Mouse (Mus musculus): ENCODE results near the gene Rab11fip4. TPM values are rescaled to one million over a fixed set of nuclear protein-coding genes. Genes with fewer than 3 reads are reported as not detected.

Rab11fip4 gene
- polyA plus RNA-seq, 1 experiment from 2014 or later, result 0.40 TPM

DNA sequence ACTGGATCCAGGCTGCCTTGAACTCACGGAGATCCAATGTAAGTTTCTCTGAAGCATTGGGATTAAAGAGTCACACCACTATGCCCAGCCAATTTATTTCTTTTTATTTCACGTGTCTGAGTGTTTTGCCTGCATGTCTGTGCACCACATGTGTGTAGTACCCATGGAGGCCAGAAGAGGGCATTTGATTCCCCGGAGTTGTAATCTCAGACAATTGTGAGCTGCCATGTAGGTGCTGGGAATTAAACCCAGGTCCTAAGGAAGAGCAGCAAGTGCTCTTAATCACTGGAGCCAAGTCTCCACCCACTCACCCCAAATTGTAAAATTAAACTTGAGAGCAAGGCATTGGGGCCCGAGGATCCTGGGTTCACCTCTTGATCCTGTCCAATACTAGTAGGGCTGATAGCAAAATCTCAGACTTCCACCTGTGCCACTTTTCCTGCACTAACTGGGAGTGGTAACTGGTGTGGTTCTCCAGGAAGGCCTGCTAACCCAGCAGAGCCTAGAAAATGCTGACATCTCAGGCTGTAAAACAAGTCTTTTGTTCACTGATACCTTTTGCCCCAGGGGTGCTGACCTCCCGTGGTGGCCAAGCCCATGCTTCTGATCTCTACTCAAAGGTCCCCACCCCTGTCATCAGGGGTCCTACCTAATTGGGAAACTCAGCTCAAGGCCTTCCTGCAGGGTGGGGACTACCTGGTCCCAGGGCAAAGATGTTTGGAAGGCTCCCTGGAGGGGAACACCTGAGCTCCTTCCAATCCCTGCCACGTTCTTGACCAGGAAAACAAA lies 44.8 kb downstream of the Rab11fip4 start:
- ATAC-seq (no peak), DNase-seq (ENCODE audit: low read depth, low spot score) (no peak)
- CTCF ChIA-PET, result no interaction called here
- H3K27me3 ChIP-seq, result no peaks in the 10 kb centered on the region
- POLR2A ChIA-PET, result no interaction called here
- no peak for TF ChIP-seq CTCF (IDR thresholded peaks at IDR 0.05)
- in situ Hi-C loops (cut with MboI; ENCODE audit: low pct_unique_long_range_greater_than_20kb), result no loop called here

DNA sequence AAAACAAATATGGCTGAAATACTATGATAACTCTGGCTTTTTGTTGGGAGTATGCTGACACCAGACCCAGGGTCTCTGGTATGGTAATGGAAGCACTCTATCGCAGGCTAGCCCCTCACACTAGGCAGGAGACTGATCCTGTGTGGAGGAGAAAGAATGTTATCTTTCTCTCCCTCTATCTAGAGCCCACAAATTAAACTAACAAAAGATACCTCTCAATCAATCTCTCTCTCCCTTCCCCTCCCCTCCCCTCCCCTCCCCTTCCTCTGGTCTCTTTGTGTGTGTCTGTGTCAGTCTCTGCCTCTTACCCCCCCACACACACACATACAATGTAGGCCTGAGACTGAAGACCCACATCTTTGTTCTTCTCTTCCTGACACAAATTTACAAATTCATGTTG lies 45.5 kb downstream of the Rab11fip4 start:
- no peak for ATAC-seq
- H3K27me3 ChIP-seq, result no peaks in the 10 kb centered on the region
- in situ Hi-C loops (cut with MboI; ENCODE audit: low pct_unique_long_range_greater_than_20kb), result no loop called here
- ChIA-PET POLR2A (no interaction called here), CTCF (no interaction called here)
- no peak for DNase-seq (ENCODE audit: low read depth, low spot score)
- TF ChIP-seq CTCF (IDR thresholded peaks at IDR 0.05), result no peak

DNA sequence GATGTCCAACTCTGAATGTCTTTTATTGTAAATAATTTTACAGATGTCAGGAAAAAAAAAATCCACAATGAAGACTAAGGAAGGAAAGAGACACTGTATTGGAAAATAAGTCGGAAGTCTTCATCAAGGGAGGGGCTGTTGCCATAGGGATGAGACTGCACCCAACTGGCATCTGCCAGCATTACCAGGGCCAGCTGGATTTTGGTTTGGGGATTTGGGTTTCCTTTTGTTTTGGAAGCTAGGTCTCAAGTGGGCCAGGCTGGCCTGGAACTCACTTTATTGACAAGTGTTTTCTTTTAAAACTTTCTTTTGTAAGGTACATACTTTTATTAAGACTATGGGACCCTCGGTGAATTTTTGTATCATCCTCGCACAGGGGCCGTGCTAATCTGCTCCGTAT lies 47.7 kb downstream of the Rab11fip4 start:
- DNase-seq (ENCODE audit: low read depth, low spot score), result no peak
- TF ChIP-seq CTCF (IDR thresholded peaks at IDR 0.05), result no peak
- CTCF ChIA-PET, result no interaction called here
- POLR2A ChIA-PET, result interaction anchor here (0.9 kb wide), 1 partner anchor 9 kb away, joined by 3 read pairs; no protein-coding TSS in a partner anchor
- H3K27me3 ChIP-seq, result no peaks in the 10 kb centered on the region
- no peak for ATAC-seq
- in situ Hi-C loops (cut with MboI; ENCODE audit: low pct_unique_long_range_greater_than_20kb), result no loop called here

DNA sequence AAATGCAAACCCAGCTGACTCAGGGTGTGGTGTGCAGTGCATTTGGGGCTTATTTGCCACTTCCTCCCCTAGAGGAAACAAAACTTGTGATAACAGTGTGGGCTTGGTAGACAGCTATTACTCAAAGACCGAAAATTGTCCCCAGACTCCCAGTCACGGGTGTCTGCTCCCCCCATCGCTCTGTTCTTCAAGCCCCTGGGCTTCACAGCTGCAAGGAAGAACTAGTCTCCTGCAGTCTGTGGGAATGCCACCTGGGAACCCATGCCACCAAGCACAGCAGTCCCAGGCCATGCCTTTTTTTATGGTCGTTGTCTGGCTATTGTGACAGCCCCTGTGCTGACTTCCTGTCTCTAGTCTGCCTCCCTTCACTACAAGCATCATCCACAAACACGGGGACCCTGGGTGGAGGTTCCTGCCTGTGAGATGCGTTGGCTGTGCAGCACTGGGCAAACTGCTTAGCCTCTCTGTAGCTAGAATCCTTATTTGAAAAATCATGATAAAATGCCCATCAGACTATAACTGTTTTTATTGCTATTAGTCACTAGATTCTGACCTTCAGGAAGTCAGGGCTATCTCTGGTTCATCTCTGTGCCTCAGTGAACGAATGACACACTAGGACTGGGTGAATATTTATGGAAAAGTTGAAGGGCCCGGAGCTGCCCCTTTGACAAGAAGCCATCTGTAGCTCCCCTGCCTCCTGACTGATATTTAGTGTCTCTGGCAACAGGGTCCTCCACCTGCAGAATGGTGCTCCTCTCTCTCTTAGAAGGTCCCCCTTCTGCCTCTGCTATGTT lies 50.1 kb downstream of the Rab11fip4 start:
- ATAC-seq (no peak), DNase-seq (ENCODE audit: low read depth, low spot score) (no peak)
- no peaks in the 10 kb centered on the region for H3K27me3 ChIP-seq
- TF ChIP-seq CTCF (IDR thresholded peaks at IDR 0.05), result no peak
- in situ Hi-C loops (cut with MboI; ENCODE audit: low pct_unique_long_range_greater_than_20kb), result no loop called here
- CTCF ChIA-PET, result interaction anchor here (0.7 kb wide), 1 partner anchor 30 kb away, joined by 3 read pairs; no protein-coding TSS in a partner anchor
- POLR2A ChIA-PET, result interaction anchor here (0.6 to 1.3 kb wide), 2 partner anchors 12 to 65 kb away, joined by 3 to 4 read pairs; no protein-coding TSS in a partner anchor

DNA sequence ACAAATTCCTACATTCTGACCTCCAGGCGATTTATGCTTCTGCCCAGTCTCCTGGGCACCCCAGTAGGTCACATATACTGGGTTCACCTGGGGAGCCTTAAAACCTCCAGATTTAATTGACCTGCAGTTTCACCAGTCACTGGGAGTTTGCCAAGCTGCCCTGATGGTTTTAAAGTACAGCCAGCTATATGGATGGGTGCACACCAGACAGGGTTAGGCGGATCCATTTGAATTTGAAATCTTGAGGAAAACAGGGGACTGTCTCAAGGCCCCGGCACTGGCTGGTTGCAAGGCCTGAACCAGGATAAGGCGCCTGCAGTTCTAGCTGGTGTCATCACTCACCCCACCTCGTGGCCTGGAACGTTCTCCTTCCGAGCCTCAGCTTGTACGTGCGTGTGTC lies 52.7 kb downstream of the Rab11fip4 start:
- TF ChIP-seq CTCF (IDR thresholded peaks at IDR 0.05), result no peak
- CTCF ChIA-PET, result interaction anchor here (1.0 to 1.1 kb wide), 4 partner anchors 14 to 48 kb away, joined by 3 to 4 read pairs (median 3); no protein-coding TSS in a partner anchor
- ATAC-seq, result peak; percentile 40
- peak; percentile 66 for DNase-seq (ENCODE audit: low read depth, low spot score)
- in situ Hi-C loops (cut with MboI; ENCODE audit: low pct_unique_long_range_greater_than_20kb), result no loop called here
- POLR2A ChIA-PET, result no interaction called here
- no peaks in the 10 kb centered on the region for H3K27me3 ChIP-seq

DNA sequence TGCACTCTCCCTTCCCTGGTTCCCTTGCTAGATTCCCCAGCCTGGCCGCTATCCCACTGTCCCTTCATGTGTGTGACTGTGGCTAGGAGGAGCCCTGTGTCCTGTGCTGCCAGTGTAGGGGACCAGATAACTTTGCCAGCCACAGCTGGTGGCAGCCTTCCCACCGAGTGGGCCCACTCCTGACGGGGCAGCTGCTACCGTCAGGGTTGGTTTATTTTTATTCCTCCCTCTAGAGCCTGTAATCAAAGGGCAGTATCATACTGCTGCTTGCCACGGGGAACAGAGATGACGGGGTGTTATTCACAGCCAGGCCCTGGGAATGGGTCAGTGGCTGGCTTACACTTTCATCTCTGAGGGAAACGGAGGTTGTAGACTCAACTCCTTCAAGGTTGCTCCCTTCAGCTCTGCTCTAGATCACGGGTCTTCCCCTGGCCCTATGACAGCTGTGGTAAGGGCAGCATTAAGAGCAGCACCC lies 53.7 kb downstream of the Rab11fip4 start:
- in situ Hi-C loops (cut with MboI; ENCODE audit: low pct_unique_long_range_greater_than_20kb), result no loop called here
- no peaks in the 10 kb centered on the region for H3K27me3 ChIP-seq
- no peak for TF ChIP-seq CTCF (IDR thresholded peaks at IDR 0.05)
- POLR2A ChIA-PET, result no interaction called here
- CTCF ChIA-PET, result interaction anchor here (1.4 kb wide), 1 partner anchor 15 kb away, joined by 4 read pairs; no protein-coding TSS in a partner anchor
- no peak for ATAC-seq
- DNase-seq (ENCODE audit: low read depth, low spot score), result no peak

DNA sequence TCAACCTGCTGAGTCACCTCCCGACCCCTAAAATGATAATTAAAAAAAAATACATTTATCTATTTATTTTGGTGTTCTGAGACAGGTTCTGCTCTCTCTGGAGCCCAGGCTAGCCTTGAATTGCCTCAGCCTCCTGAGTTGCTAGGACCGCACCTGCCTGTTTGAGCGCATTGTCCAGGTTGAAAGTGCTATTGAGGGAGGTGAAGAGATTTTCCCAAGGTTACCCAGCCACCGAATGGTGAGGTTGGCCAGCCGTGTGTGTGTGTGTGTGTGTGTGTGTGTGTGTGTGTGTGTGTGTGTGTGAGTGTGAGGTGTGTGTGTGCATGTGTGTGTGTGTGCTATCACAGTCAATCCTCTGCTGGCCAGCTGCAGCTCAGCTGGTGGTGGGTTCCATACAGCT lies 55.0 kb downstream of the Rab11fip4 start:
- in situ Hi-C loops (cut with MboI; ENCODE audit: low pct_unique_long_range_greater_than_20kb), result no loop called here
- no peak for TF ChIP-seq CTCF (IDR thresholded peaks at IDR 0.05)
- ATAC-seq (no peak), DNase-seq (ENCODE audit: low read depth, low spot score) (no peak)
- no peaks in the 10 kb centered on the region for H3K27me3 ChIP-seq
- POLR2A ChIA-PET, result interaction anchor here (0.5 to 1.7 kb wide), 2 partner anchors 16 to 563 kb away, joined by 3 to 4 read pairs; no protein-coding TSS in a partner anchor
- CTCF ChIA-PET, result interaction anchor here (1.4 to 2.0 kb wide), 3 partner anchors 16 to 41 kb away, joined by 4 to 5 read pairs (median 4); no protein-coding TSS in a partner anchor

DNA sequence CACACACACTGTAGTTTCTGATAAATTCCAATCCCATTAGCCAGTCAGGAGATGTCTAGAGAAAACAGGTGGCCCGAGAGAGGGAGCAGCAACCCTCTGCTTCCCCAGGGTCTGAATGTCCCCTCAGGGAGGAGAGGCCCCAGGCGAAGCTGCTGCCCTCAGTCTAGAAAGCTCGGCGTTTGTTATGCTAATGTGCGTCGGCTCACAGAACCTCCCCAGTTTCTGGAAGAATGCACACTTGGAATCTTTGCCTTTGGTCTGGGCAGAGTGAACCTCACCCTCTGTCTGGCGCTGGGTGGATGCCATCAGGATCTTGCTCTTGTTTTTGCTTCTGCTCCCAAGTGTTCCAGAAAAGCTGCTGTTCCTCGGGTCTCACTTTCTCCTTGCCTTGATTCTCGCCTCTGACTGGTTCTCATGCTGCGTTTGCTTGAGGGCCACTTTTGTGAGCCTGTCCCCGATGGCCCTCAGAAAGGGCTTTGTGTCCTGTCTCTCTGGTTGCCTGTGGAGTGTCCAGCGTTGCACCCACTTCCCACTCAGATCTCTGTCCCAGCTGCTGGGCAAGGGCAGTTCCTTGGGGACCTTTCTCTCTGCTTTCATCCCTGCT lies 55.6 kb downstream of the Rab11fip4 start:
- peak; percentile 60 for ATAC-seq
- POLR2A ChIA-PET, result interaction anchor here (0.9 to 1.7 kb wide), 3 partner anchors 8 to 30 kb away, joined by 3 to 4 read pairs (median 3); no protein-coding TSS in a partner anchor
- DNase-seq (ENCODE audit: low read depth, low spot score), result peak; percentile 62
- CTCF ChIA-PET, result interaction anchor here (0.6 to 2.0 kb wide), 4 partner anchors 16 to 240 kb away, joined by 3 to 5 read pairs (median 4); no protein-coding TSS in a partner anchor
- TF ChIP-seq CTCF (IDR thresholded peaks at IDR 0.05), result no peak
- in situ Hi-C loops (cut with MboI; ENCODE audit: low pct_unique_long_range_greater_than_20kb), result no loop called here
- no peaks in the 10 kb centered on the region for H3K27me3 ChIP-seq

DNA sequence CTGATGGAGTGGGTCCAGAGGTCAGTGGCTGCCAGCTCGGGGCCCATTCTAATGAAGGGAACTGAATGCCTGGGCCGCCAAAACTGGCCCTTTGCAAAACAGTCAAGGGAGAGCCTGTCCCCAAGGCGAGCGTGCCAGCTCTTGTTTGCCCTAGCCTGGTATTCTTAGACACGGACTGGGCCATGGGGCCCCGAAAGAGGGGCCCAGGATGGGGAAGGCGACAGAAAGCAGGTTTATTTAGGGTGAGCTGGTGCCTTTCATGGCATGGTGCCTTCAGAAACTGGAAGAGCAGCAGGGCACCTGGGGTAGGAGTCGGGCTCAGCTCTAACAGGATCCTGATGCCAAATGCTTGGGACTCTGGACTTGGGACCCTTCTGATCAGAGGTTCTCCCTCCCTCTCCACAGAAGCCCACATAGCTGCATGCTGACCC lies 56.1 kb downstream of the Rab11fip4 start:
- no peak for TF ChIP-seq CTCF (IDR thresholded peaks at IDR 0.05)
- CTCF ChIA-PET, result interaction anchor here (0.6 to 2.0 kb wide), 4 partner anchors 16 to 240 kb away, joined by 3 to 5 read pairs (median 4); no protein-coding TSS in a partner anchor

DNA sequence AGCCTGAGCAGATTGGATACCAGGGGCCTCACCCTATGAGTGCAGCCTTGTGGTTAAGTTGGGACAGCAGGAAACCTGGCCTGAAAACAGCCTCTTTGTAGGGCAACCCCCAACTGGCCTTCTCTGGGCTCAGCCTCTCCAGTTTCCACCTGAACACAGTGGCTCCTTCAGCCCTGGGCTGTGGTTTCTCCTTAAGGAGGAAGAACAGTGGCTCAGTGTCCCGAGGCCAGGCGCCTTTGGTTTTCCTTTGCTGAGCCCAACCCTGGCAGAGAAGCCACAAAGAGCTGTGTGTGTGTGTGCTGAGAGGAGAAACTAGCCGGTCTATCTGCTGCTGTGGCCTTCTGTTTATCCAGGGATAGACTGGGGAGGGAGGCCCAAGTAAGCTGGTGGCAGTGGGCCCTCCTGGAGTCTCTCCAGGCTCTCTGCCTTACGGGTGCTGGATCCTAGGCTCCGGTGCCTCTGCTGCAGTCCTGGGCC lies 59.4 kb downstream of the Rab11fip4 start:
- in situ Hi-C loops (cut with MboI; ENCODE audit: low pct_unique_long_range_greater_than_20kb), result no loop called here
- DNase-seq (ENCODE audit: low read depth, low spot score) (no peak), ATAC-seq (no peak)
- no peak for TF ChIP-seq CTCF (IDR thresholded peaks at IDR 0.05)
- no peaks in the 10 kb centered on the region for H3K27me3 ChIP-seq
- CTCF ChIA-PET, result interaction anchor here (0.7 to 1.3 kb wide), 2 partner anchors 14 to 21 kb away, joined by 3 read pairs; no protein-coding TSS in a partner anchor
- POLR2A ChIA-PET, result no interaction called here

More for the DNA sequence above, 56.1 kb downstream of the Rab11fip4 start:
- POLR2A ChIA-PET, result interaction anchor here (0.9 to 1.7 kb wide), 3 partner anchors 9 to 29 kb away, joined by 3 to 4 read pairs (median 3); no protein-coding TSS in a partner anchor
- in situ Hi-C loops (cut with MboI; ENCODE audit: low pct_unique_long_range_greater_than_20kb), result no loop called here
- ATAC-seq (no peak), DNase-seq (ENCODE audit: low read depth, low spot score) (no peak)
- H3K27me3 ChIP-seq, result no peaks in the 10 kb centered on the region
